Mouse (Mus musculus): ENCODE measurements around the gene Exoc3l.

- TF ChIP-seq POLR2A (IDR thresholded peaks at IDR 0.05; ENCODE audit: low read depth, low read length) = no peak
- TF ChIP-seq CTCF (IDR thresholded peaks at IDR 0.05; ENCODE audit: extremely low read depth, insufficient read length, insufficient replicate concordance, low read depth, low read length) = no peak; the same call in 1 of the 2 replicates
Measured at GRCm38 (mm10) chr8:105278911-105279334, 17.0 kb downstream of the Exoc3l start.

Data from small intestine, adult 2 months (tissue).